Mouse (Mus musculus) lung, postnatal 10 days (tissue): Measurements from ENCODE around the gene Tubgcp6.

Experiments
- DNase-seq: peaks from one replicate; pipeline ENCODE4 v3.0.0; 2021

Gene Tubgcp6

GRCm38 (mm10) chr15:89062518-89062910, 60.4 kb downstream of the Tubgcp6 start:
- no peak for DNase-seq

- DNase-seq: no peak
Observed at GRCm38 (mm10) chr15:89061761-89062517, 61.0 kb downstream of the Tubgcp6 start.

- DNase-seq: no peak
Observed at GRCm38 (mm10) chr15:89060811-89061460, 62.0 kb downstream of the Tubgcp6 start.

- no peak for DNase-seq
Observed at GRCm38 (mm10) chr15:89060032-89060681, 62.8 kb downstream of the Tubgcp6 start.

GRCm38 (mm10) chr15:89059161-89059931, 63.6 kb downstream of the Tubgcp6 start, which contains the start of gene Panx2:
Panx2 (plus strand) TSS chr15:89059734.
- no peak for DNase-seq

GRCm38 (mm10) chr15:89058736-89059135, 64.2 kb downstream of the Tubgcp6 start:
- DNase-seq: no peak

GRCm38 (mm10) chr15:89054666-89055065, 68.2 kb downstream of the Tubgcp6 start:
- DNase-seq: no peak
